Mouse (Mus musculus): ENCODE measurements around the gene Gm10721. TPM values are rescaled to one million over a fixed set of nuclear protein-coding genes. Genes with fewer than 3 reads are reported as not detected.
"Not testable (repeated sequence)": the region's sequence is repeated elsewhere in the genome, so short reads cannot be mapped to it uniquely, and the experiment has no call there.

Gm10721 gene
- polyA plus RNA-seq (2015; fragmentation: Nextera tagmentation; extraction: Ambion mirVana), result not detected in 2 replicates

- not testable (repeated sequence) for H3K9me3 ChIP-seq (ENCODE audit: control insufficient read depth, low read length); H3K9ac ChIP-seq (replicated peaks; ENCODE audit: low read depth, low read length); H3K36me3 ChIP-seq (ENCODE audit: control insufficient read depth, insufficient read depth); H3K4me2 ChIP-seq (ENCODE audit: low read length); H3K4me3 ChIP-seq (replicated peaks; ENCODE audit: low read length); H3K4me1 ChIP-seq (replicated peaks; ENCODE audit: control insufficient read depth, insufficient read depth, low read length); ATAC-seq; H3K27ac ChIP-seq (ENCODE audit: low read length); H3K27me3 ChIP-seq (replicated peaks; ENCODE audit: control insufficient read depth, insufficient read depth, low read length)
- WGBS, result no CpG with 5 or more reads among the region's 11 CpGs
Measured at GRCm38 (mm10) chr9:3012733-3013279, at the start of gene Gm10721. Gene Gm10721 (plus strand): TSS chr9:3013140.

- H3K9ac ChIP-seq (replicated peaks; ENCODE audit: low read depth, low read length); H3K27me3 ChIP-seq (replicated peaks; ENCODE audit: control insufficient read depth, insufficient read depth, low read length); H3K36me3 ChIP-seq (ENCODE audit: control insufficient read depth, insufficient read depth); H3K27ac ChIP-seq (ENCODE audit: low read length); ATAC-seq; H3K9me3 ChIP-seq (ENCODE audit: control insufficient read depth, low read length); H3K4me3 ChIP-seq (replicated peaks; ENCODE audit: low read length); H3K4me1 ChIP-seq (replicated peaks; ENCODE audit: control insufficient read depth, insufficient read depth, low read length); H3K4me2 ChIP-seq (ENCODE audit: low read length): not testable (repeated sequence)
- WGBS, result 75% methylated on average over 12 of the region's 12 CpGs
Measured at GRCm38 (mm10) chr9:3000445-3000972, 12.4 kb upstream of the Gm10721 start, which contains the start of gene Gm10722. Gene Gm10722 (plus strand): TSS chr9:3000922.

GRCm38 (mm10) chr9:3001006-3001405 lies 11.9 kb upstream of the Gm10721 start:
- H3K27me3 ChIP-seq (replicated peaks; ENCODE audit: control insufficient read depth, insufficient read depth, low read length); H3K9ac ChIP-seq (replicated peaks; ENCODE audit: low read depth, low read length); H3K4me3 ChIP-seq (replicated peaks; ENCODE audit: low read length); H3K4me2 ChIP-seq (ENCODE audit: low read length); H3K36me3 ChIP-seq (ENCODE audit: control insufficient read depth, insufficient read depth); H3K9me3 ChIP-seq (ENCODE audit: control insufficient read depth, low read length); ATAC-seq; H3K27ac ChIP-seq (ENCODE audit: low read length); H3K4me1 ChIP-seq (replicated peaks; ENCODE audit: control insufficient read depth, insufficient read depth, low read length): not testable (repeated sequence)
- WGBS, result 67% methylated on average over 8 of the region's 8 CpGs

- not testable (repeated sequence) for H3K27me3 ChIP-seq (replicated peaks; ENCODE audit: control insufficient read depth, insufficient read depth, low read length); H3K4me2 ChIP-seq (ENCODE audit: low read length); H3K4me3 ChIP-seq (replicated peaks; ENCODE audit: low read length); H3K9me3 ChIP-seq (ENCODE audit: control insufficient read depth, low read length); H3K4me1 ChIP-seq (replicated peaks; ENCODE audit: control insufficient read depth, insufficient read depth, low read length); H3K27ac ChIP-seq (ENCODE audit: low read length); H3K36me3 ChIP-seq (ENCODE audit: control insufficient read depth, insufficient read depth); H3K9ac ChIP-seq (replicated peaks; ENCODE audit: low read depth, low read length)
- WGBS, result 59% methylated on average over 8 of the region's 11 CpGs
- peak; percentile 81 for ATAC-seq
Measured at GRCm38 (mm10) chr9:3001948-3002659, 10.8 kb upstream of the Gm10721 start.

GRCm38 (mm10) chr9:3002794-3003396 lies 10.0 kb upstream of the Gm10721 start, which contains the start of gene Gm11168:
Gene Gm11168 (plus strand): TSS chr9:3003346.
- H3K4me3 ChIP-seq (replicated peaks; ENCODE audit: low read length); H3K4me2 ChIP-seq (ENCODE audit: low read length); H3K36me3 ChIP-seq (ENCODE audit: control insufficient read depth, insufficient read depth); H3K27ac ChIP-seq (ENCODE audit: low read length); ATAC-seq; H3K9ac ChIP-seq (replicated peaks; ENCODE audit: low read depth, low read length); H3K4me1 ChIP-seq (replicated peaks; ENCODE audit: control insufficient read depth, insufficient read depth, low read length); H3K9me3 ChIP-seq (ENCODE audit: control insufficient read depth, low read length); H3K27me3 ChIP-seq (replicated peaks; ENCODE audit: control insufficient read depth, insufficient read depth, low read length): not testable (repeated sequence)
- 73% methylated on average over 6 of the region's 14 CpGs for WGBS

- H3K9ac ChIP-seq (replicated peaks; ENCODE audit: low read depth, low read length); H3K4me1 ChIP-seq (replicated peaks; ENCODE audit: control insufficient read depth, insufficient read depth, low read length); H3K36me3 ChIP-seq (ENCODE audit: control insufficient read depth, insufficient read depth); H3K27me3 ChIP-seq (replicated peaks; ENCODE audit: control insufficient read depth, insufficient read depth, low read length); H3K27ac ChIP-seq (ENCODE audit: low read length); H3K4me3 ChIP-seq (replicated peaks; ENCODE audit: low read length); H3K9me3 ChIP-seq (ENCODE audit: control insufficient read depth, low read length); ATAC-seq; H3K4me2 ChIP-seq (ENCODE audit: low read length): not testable (repeated sequence)
- WGBS, result 81% methylated on average over 1 of the region's 5 CpGs
Measured at GRCm38 (mm10) chr9:3006179-3006578, 6.8 kb upstream of the Gm10721 start.

- not testable (repeated sequence) for H3K27ac ChIP-seq (ENCODE audit: low read length); H3K27me3 ChIP-seq (replicated peaks; ENCODE audit: control insufficient read depth, insufficient read depth, low read length); H3K4me2 ChIP-seq (ENCODE audit: low read length); H3K4me1 ChIP-seq (replicated peaks; ENCODE audit: control insufficient read depth, insufficient read depth, low read length); H3K9me3 ChIP-seq (ENCODE audit: control insufficient read depth, low read length); H3K4me3 ChIP-seq (replicated peaks; ENCODE audit: low read length); H3K36me3 ChIP-seq (ENCODE audit: control insufficient read depth, insufficient read depth); H3K9ac ChIP-seq (replicated peaks; ENCODE audit: low read depth, low read length)
- 68% methylated on average over 7 of the region's 8 CpGs for WGBS
- ATAC-seq, result peak; percentile 67; the same call in 1 of the 2 replicates
Measured at GRCm38 (mm10) chr9:3006636-3007035, 6.3 kb upstream of the Gm10721 start.

GRCm38 (mm10) chr9:3007272-3007671 lies 5.7 kb upstream of the Gm10721 start:
- H3K27me3 ChIP-seq (replicated peaks; ENCODE audit: control insufficient read depth, insufficient read depth, low read length); H3K4me3 ChIP-seq (replicated peaks; ENCODE audit: low read length); H3K4me1 ChIP-seq (replicated peaks; ENCODE audit: control insufficient read depth, insufficient read depth, low read length); ATAC-seq; H3K4me2 ChIP-seq (ENCODE audit: low read length); H3K9me3 ChIP-seq (ENCODE audit: control insufficient read depth, low read length); H3K9ac ChIP-seq (replicated peaks; ENCODE audit: low read depth, low read length); H3K36me3 ChIP-seq (ENCODE audit: control insufficient read depth, insufficient read depth); H3K27ac ChIP-seq (ENCODE audit: low read length): not testable (repeated sequence)
- 73% methylated on average over 6 of the region's 9 CpGs for WGBS

GRCm38 (mm10) chr9:3009331-3009730 lies 3.6 kb upstream of the Gm10721 start:
- ATAC-seq, result not testable (repeated sequence)

More at GRCm38 (mm10) chr9:3009331-3009730, 3.6 kb upstream of the Gm10721 start:
- WGBS, result no CpG with 5 or more reads among the region's 5 CpGs
- not testable (repeated sequence) for H3K4me1 ChIP-seq (replicated peaks; ENCODE audit: control insufficient read depth, insufficient read depth, low read length); H3K4me2 ChIP-seq (ENCODE audit: low read length); H3K27ac ChIP-seq (ENCODE audit: low read length); H3K36me3 ChIP-seq (ENCODE audit: control insufficient read depth, insufficient read depth); H3K27me3 ChIP-seq (replicated peaks; ENCODE audit: control insufficient read depth, insufficient read depth, low read length); H3K9me3 ChIP-seq (ENCODE audit: control insufficient read depth, low read length); H3K9ac ChIP-seq (replicated peaks; ENCODE audit: low read depth, low read length); H3K4me3 ChIP-seq (replicated peaks; ENCODE audit: low read length)

All from forebrain, embryonic 16.5 days (tissue).